Mouse (Mus musculus) forebrain, embryonic 11.5 days (tissue): ENCODE results near the gene Baz2b. TPM values are rescaled to one million over a fixed set of nuclear protein-coding genes. Genes with fewer than 3 reads are reported as not detected.

Source experiments
- ATAC-seq: fragments of 200-750 bp; cut with Nextera tagmentation; replicated peaks from 2 replicates; pipeline ENCODE4 v1.8.0; 2017; ENCODE audit warnings: moderate TSS enrichment; ENCODE audit not compliant: low FRiP score
- DNase-seq: peaks from one replicate; pipeline ENCODE4 v3.0.0-alpha.2; 2017; ENCODE audit warnings: low spot score
- H3K27ac ChIP-seq: fragments of 300-500 bp; sonication (generic); 2 replicates; pipeline ENCODE4 v1.5.1; 2014; ENCODE audit warnings: low read depth, low read length
- H3K27me3 ChIP-seq: fragments of 300-500 bp; sonication (generic); 2 replicates; pipeline ENCODE4 v1.6.1; 2014; ENCODE audit warnings: mild to moderate bottlenecking, low read length, mixed read lengths; ENCODE audit not compliant: control insufficient read depth, insufficient read depth
- H3K36me3 ChIP-seq: fragments of 300-500 bp; sonication (generic); 2 replicates; pipeline ENCODE4 v1.6.1; 2014; ENCODE audit warnings: mild to moderate bottlenecking, low read length, moderate library complexity, mixed read lengths; ENCODE audit not compliant: control insufficient read depth, insufficient read depth
- H3K4me1 ChIP-seq: fragments of 300-500 bp; sonication (generic); replicated peaks from 2 replicates; pipeline ENCODE4 v1.6.1; 2014; ENCODE audit warnings: low read length, mixed read lengths; ENCODE audit not compliant: control insufficient read depth, insufficient read depth
- H3K4me2 ChIP-seq: fragments of 300-500 bp; sonication (generic); 2 replicates; pipeline ENCODE4 v1.6.1; 2014; ENCODE audit warnings: low read depth, mild to moderate bottlenecking, low read length, moderate library complexity, mixed read lengths; ENCODE audit not compliant: severe bottlenecking
- H3K4me3 ChIP-seq: fragments of 300-500 bp; sonication (generic); 2 replicates; pipeline ENCODE4 v1.5.1; 2014; ENCODE audit warnings: low read depth, low read length
- H3K9ac ChIP-seq: fragments of 300-500 bp; sonication (generic); 2 replicates; pipeline ENCODE4 v1.6.1; 2014; ENCODE audit warnings: low read length
- H3K9me3 ChIP-seq: fragments of 300-500 bp; sonication (generic); 2 replicates; pipeline ENCODE4 v1.6.1; 2016; ENCODE audit warnings: low read length, mixed read lengths; ENCODE audit not compliant: control insufficient read depth
- WGBS: fragments of 180-500 bp; shearing (Covaris S2); extraction: QIAGEN DNeasy Blood & Tissue Kit; methylation state at CpG from one replicate; pipeline ENCODE4 v1.1.7; 2014; 5-methylcytosine and 5-hydroxymethylcytosine counted together
- polyA plus RNA-seq: library from polyadenylated mRNA; unstranded; fragments of >200 nt; fragmentation: Nextera tagmentation; extraction: Ambion mirVana; gene quantifications from 2 replicates; pipeline ENCODE4 v1.2.1, GENCODE M21; 2014

Gene Baz2b
- polyA plus RNA-seq, 1 experiment from 2014 or later: 84.0 TPM

- Histone ChIP-seq H3K4me2 (no peak overlapping the region), H3K9ac (no peak overlapping the region), H3K4me1 (0 out of 2 replicates have a peak, but pooled peaks cover 1% of the 10 kb centered on the region), H3K27me3 (no peaks in the 10 kb centered on the region), H3K36me3 (peaks cover 4% of the 10 kb centered on the region; the same call in 1 of the 2 replicates), H3K27ac (no peak overlapping the region), H3K4me3 (no peak overlapping the region), H3K9me3 (no peaks in the 10 kb centered on the region)
- WGBS: 84% methylated on average over 11 of the region's 11 CpGs
- no peak for DNase-seq
- ATAC-seq: no peak
Measured at GRCm38 (mm10) chr2:59913610-59914009, 296.0 kb downstream of the Baz2b start.

- ATAC-seq (no peak), DNase-seq (no peak)
- no peak overlapping the region for H3K27ac ChIP-seq
- H3K9me3 ChIP-seq: no peaks in the 10 kb centered on the region
- no peaks in the 10 kb centered on the region for H3K27me3 ChIP-seq
- WGBS: 95% methylated on average over 9 of the region's 9 CpGs
- H3K4me3 ChIP-seq: no peak overlapping the region
- no peaks in the 10 kb centered on the region for H3K4me1 ChIP-seq
- H3K4me2 ChIP-seq: no peak overlapping the region
- no peak overlapping the region for H3K9ac ChIP-seq
- no peaks in the 10 kb centered on the region; the same call in 1 of the 2 replicates for H3K36me3 ChIP-seq
Measured at GRCm38 (mm10) chr2:59908048-59908447, 301.6 kb downstream of the Baz2b start.

- ATAC-seq: no peak
- Histone ChIP-seq H3K36me3 (peaks cover 10% of the 10 kb centered on the region; the same call in 1 of the 2 replicates), H3K4me1 (no peaks in the 10 kb centered on the region), H3K27ac (no peak overlapping the region), H3K9me3 (no peaks in the 10 kb centered on the region), H3K4me2 (no peak overlapping the region), H3K9ac (no peak overlapping the region), H3K27me3 (no peaks in the 10 kb centered on the region), H3K4me3 (no peak overlapping the region)
- no peak for DNase-seq
- 90% methylated on average over 7 of the region's 7 CpGs for WGBS
Measured at GRCm38 (mm10) chr2:59904007-59904406, 305.6 kb downstream of the Baz2b start.

- WGBS: 89% methylated on average over 4 of the region's 4 CpGs
- Histone ChIP-seq H3K4me2 (no peak overlapping the region), H3K27me3 (no peaks in the 10 kb centered on the region), H3K4me3 (no peak overlapping the region), H3K9ac (no peak overlapping the region), H3K4me1 (no peaks in the 10 kb centered on the region), H3K27ac (no peak overlapping the region), H3K36me3 (peaks cover 10% of the 10 kb centered on the region; the same call in 1 of the 2 replicates), H3K9me3 (no peaks in the 10 kb centered on the region)
- ATAC-seq: no peak
- DNase-seq: no peak
Measured at GRCm38 (mm10) chr2:59898666-59899065, 311.0 kb downstream of the Baz2b start.

GRCm38 (mm10) chr2:59898105-59898504 is 311.5 kb downstream of the Baz2b start:
- Histone ChIP-seq H3K4me3 (no peak overlapping the region), H3K36me3 (peaks cover 10% of the 10 kb centered on the region; the same call in 1 of the 2 replicates), H3K4me2 (no peak overlapping the region), H3K27ac (no peak overlapping the region), H3K27me3 (no peaks in the 10 kb centered on the region), H3K9ac (no peak overlapping the region), H3K4me1 (no peaks in the 10 kb centered on the region), H3K9me3 (no peaks in the 10 kb centered on the region)
- no peak for ATAC-seq
- no peak for DNase-seq
- WGBS: 93% methylated on average over 6 of the region's 7 CpGs

GRCm38 (mm10) chr2:59896837-59897236 is 312.8 kb downstream of the Baz2b start:
- Histone ChIP-seq H3K27me3 (no peaks in the 10 kb centered on the region), H3K9ac (no peak overlapping the region), H3K4me2 (no peak overlapping the region), H3K4me1 (no peaks in the 10 kb centered on the region), H3K4me3 (no peak overlapping the region), H3K36me3 (peaks cover 10% of the 10 kb centered on the region; the same call in 1 of the 2 replicates), H3K9me3 (no peaks in the 10 kb centered on the region), H3K27ac (no peak overlapping the region)
- WGBS: 85% methylated on average over 8 of the region's 8 CpGs
- ATAC-seq: no peak
- DNase-seq: no peak

GRCm38 (mm10) chr2:59896400-59896799 is 313.2 kb downstream of the Baz2b start:
- ATAC-seq: no peak
- H3K27ac ChIP-seq: no peak overlapping the region
- no peak overlapping the region for H3K4me3 ChIP-seq
- H3K9me3 ChIP-seq: no peaks in the 10 kb centered on the region
- H3K36me3 ChIP-seq: peaks cover 7% of the 10 kb centered on the region; the same call in 1 of the 2 replicates
- WGBS: 89% methylated on average over 7 of the region's 7 CpGs
- no peaks in the 10 kb centered on the region for H3K4me1 ChIP-seq
- no peak for DNase-seq
- no peaks in the 10 kb centered on the region for H3K27me3 ChIP-seq
- no peak overlapping the region for H3K9ac ChIP-seq
- no peak overlapping the region for H3K4me2 ChIP-seq

GRCm38 (mm10) chr2:59889699-59890098 is 319.9 kb downstream of the Baz2b start:
- no peaks in the 10 kb centered on the region for H3K27me3 ChIP-seq
- no peaks in the 10 kb centered on the region for H3K36me3 ChIP-seq
- H3K4me2 ChIP-seq: no peak overlapping the region
- 87% methylated on average over 6 of the region's 6 CpGs for WGBS
- DNase-seq: no peak
- no peaks in the 10 kb centered on the region for H3K9me3 ChIP-seq
- H3K4me1 ChIP-seq: no peaks in the 10 kb centered on the region
- H3K27ac ChIP-seq: no peak overlapping the region
- H3K9ac ChIP-seq: no peak overlapping the region
- no peak for ATAC-seq
- no peak overlapping the region for H3K4me3 ChIP-seq

- no peaks in the 10 kb centered on the region for H3K9me3 ChIP-seq
- 71% methylated on average over 8 of the region's 8 CpGs for WGBS
- H3K27me3 ChIP-seq: no peaks in the 10 kb centered on the region
- no peak for DNase-seq
- ATAC-seq: peak; percentile 45
- no peak overlapping the region for H3K27ac ChIP-seq
- no peak overlapping the region for H3K9ac ChIP-seq
- no peaks in the 10 kb centered on the region for H3K36me3 ChIP-seq
- peak overlapping the region; percentile 74 for H3K4me3 ChIP-seq
- no peaks in the 10 kb centered on the region for H3K4me1 ChIP-seq
- H3K4me2 ChIP-seq: peak overlapping the region; percentile 79; the same call in 1 of the 2 replicates
Measured at GRCm38 (mm10) chr2:59882742-59883281, 326.8 kb downstream of the Baz2b start.
